Mouse (Mus musculus): Measurements from ENCODE around the gene Wbp2.

The Wbp2 gene

DNA sequence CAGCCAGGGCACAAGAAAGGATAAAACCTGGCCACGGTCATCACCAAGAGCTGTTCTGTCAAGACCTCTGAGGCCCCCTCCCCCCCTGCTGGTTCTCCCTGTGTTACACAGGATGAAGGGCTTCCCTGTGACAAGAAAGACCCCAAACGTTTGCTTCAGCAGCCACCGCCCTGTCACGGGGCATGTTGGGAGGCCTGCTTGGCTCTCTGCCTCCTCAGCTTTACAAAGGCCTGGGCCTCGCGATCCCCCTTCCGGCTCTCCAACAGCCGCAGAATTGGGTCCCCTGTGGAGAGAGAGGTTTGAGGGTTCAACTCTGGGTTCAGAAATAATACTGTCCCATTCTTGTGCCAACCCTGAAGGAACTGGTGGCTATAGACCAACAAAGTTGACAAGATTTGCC, 24.3 kb downstream of the Wbp2 start:
- DNase-seq (ENCODE audit: low read depth): no peak

- no peak for DNase-seq (ENCODE audit: low read depth)
Observed at GRCm38 (mm10) chr11:116061641-116062415, 25.0 kb downstream of the Wbp2 start.

GRCm38 (mm10) chr11:116060596-116060995, 26.2 kb downstream of the Wbp2 start:
- DNase-seq (ENCODE audit: low read depth): no peak

GRCm38 (mm10) chr11:116059691-116060025, 27.1 kb downstream of the Wbp2 start:
- DNase-seq (ENCODE audit: low read depth): no peak

- no peak for DNase-seq (ENCODE audit: low read depth)
Observed at GRCm38 (mm10) chr11:116058868-116059690, 27.7 kb downstream of the Wbp2 start.

DNA sequence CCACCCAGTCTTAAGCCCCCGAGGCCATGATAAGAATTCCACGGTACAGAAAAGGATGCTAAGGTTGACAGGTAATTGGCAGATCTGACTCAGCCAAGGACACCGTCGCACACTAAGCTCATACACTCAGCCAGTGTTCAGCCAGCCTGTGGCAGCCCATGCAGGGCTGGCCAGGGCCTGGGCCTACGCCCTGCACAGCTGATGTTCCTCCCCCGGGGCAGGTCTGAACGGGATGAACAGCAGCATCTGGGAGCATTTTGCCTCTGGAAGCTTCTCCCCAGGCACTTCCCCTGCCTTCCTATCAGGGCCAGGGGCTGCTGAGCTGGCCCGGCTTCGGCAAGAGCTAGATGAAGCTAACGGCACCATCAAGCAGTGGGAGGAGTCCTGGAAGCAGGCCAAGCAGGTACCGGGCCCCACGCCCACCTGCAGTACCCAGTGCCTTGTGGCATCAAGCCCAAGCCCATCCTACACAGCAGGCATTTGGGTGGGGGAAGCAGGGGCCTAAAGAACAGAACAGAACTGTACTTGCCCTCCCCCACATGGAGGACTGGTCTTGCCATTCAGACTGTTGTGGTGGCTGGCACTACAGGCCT, 28.7 kb downstream of the Wbp2 start:
- no peak for DNase-seq (ENCODE audit: low read depth)

GRCm38 (mm10) chr11:116057237-116057881, 29.4 kb downstream of the Wbp2 start:
- no peak for DNase-seq (ENCODE audit: low read depth)

GRCm38 (mm10) chr11:116055873-116056272, 30.9 kb downstream of the Wbp2 start:
- DNase-seq (ENCODE audit: low read depth): no peak

- DNase-seq (ENCODE audit: low read depth): no peak
Observed at GRCm38 (mm10) chr11:116053510-116054229, 33.1 kb downstream of the Wbp2 start.

- DNase-seq (ENCODE audit: low read depth): no peak
Observed at GRCm38 (mm10) chr11:116050196-116050595, 36.6 kb downstream of the Wbp2 start.

DNA sequence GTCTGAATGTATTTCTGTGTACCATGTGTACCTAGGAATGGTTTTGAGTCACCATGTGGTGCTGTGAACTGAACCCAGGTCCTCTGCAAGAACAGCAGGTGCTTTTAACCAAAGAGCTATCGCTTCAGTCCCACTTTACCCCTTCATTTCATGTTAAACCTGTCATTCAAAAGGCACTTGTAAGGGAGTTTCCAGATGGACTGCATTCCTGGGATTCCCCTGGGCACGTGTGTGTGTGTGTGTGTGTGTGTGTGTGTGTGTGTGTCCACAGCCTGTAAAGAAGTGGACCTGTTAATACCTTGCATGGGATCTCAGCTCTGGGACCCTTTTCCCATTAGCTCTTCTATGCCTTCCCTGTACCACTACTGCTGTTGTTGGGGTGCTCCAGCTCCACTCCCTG, 37.2 kb downstream of the Wbp2 start:
- DNase-seq (ENCODE audit: low read depth): no peak

DNA sequence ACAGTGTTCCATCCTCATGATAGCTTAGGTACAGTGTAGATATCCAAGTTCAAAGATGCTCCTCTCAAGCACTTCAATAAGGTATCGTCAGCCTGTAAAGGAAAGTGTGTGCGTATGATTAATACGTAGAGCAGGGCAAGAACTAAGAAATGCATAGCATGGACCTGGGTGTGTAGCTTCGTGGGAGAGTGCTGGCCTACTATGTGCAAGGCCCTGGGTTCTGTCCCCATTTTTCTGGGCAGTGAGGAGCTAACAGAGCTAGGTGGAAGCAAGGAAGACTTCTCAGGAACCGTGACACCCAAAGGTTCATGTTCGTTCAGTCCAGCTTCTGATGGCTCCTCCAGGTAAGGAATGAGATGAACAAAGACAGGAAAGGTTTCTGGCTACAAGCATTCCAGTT, 41.6 kb downstream of the Wbp2 start:
- DNase-seq (ENCODE audit: low read depth): no peak

- peak; percentile 75 for DNase-seq (ENCODE audit: low read depth)
Observed at GRCm38 (mm10) chr11:116043286-116043685, 43.5 kb downstream of the Wbp2 start.

DNA sequence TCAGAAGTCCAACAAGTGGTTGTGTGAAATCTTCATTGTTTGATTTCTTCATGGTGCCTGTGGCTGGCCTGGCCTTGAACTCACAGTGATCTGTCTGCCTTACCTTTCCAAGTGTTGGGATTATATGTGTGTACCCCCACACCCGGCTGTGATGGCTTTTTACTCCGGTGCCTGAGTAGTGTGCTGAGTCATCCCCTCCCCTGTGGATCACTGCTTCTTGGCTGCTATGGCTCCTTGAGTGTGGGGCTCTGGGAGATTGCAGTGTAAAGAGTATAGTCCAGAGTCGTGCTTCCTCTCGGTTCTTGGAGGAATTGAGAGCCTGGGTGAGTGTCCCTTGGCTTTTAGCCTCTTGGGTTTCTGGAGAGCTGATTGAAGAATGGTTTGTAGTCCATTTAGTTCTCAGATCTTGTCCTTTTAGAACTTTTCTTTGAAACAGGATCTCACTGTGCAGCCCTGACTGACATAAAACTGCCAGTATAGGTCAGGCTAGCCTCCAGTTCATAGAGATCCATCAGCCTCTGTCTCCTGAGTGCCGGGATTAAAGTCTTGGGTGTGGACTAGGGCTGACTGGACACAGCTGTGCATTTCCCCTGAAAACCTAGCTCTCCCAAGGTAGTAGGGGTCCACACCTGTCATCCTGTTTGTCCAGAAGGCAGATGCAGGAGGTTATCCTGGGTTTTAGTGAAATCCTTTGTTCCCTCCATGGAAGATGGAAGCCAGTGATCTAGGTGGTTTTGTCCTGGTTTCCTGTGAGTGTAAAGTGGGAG, 44.2 kb downstream of the Wbp2 start:
- no peak for DNase-seq (ENCODE audit: low read depth)

GRCm38 (mm10) chr11:116041833-116042232, 45.0 kb downstream of the Wbp2 start:
- DNase-seq (ENCODE audit: low read depth): no peak

DNA sequence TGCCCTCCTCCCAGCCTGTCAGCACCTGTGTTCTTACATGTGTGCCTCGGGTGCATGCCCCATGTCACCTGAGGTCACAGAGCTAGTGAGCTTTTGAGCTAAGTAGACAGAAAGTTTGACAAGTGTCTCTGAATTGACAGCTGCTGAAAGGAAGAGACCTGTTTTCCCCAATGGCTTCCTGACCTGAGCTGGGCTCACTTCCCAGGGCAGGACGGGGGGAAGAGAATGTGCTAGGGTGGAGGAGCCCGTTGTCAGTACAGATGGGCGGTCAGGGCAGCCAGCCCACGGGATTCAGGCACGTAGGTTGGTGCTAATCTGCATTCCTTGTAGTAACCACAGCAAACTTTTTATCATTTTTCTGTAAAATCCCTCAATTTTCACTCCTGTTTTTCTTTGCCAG, 46.2 kb downstream of the Wbp2 start:
- no peak for DNase-seq (ENCODE audit: low read depth)

- no peak for DNase-seq (ENCODE audit: low read depth)
Observed at GRCm38 (mm10) chr11:116037826-116038225, 49.0 kb downstream of the Wbp2 start.

- DNase-seq (ENCODE audit: low read depth): no peak
Observed at GRCm38 (mm10) chr11:116036671-116037070, 50.1 kb downstream of the Wbp2 start.

DNA sequence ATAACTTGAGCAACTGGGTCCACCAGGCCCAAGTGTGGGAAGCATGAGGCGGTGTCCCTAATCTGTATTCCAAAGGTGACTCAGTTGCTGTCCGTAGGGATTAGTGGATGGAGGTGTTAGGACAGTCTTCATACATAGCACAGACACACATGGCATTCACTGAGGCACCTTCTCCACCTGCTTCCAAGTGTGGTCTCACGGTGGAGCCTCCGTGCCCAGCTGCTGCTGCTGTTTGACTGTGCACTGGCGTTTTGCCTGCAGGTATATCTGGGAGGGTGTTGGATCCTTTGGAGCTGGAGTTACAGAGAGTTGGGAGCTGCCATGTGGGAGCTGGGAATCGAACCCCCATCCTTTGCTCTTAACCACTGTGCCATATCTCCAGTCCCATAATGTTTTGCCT, 52.2 kb downstream of the Wbp2 start:
- no peak for DNase-seq (ENCODE audit: low read depth)

DNA sequence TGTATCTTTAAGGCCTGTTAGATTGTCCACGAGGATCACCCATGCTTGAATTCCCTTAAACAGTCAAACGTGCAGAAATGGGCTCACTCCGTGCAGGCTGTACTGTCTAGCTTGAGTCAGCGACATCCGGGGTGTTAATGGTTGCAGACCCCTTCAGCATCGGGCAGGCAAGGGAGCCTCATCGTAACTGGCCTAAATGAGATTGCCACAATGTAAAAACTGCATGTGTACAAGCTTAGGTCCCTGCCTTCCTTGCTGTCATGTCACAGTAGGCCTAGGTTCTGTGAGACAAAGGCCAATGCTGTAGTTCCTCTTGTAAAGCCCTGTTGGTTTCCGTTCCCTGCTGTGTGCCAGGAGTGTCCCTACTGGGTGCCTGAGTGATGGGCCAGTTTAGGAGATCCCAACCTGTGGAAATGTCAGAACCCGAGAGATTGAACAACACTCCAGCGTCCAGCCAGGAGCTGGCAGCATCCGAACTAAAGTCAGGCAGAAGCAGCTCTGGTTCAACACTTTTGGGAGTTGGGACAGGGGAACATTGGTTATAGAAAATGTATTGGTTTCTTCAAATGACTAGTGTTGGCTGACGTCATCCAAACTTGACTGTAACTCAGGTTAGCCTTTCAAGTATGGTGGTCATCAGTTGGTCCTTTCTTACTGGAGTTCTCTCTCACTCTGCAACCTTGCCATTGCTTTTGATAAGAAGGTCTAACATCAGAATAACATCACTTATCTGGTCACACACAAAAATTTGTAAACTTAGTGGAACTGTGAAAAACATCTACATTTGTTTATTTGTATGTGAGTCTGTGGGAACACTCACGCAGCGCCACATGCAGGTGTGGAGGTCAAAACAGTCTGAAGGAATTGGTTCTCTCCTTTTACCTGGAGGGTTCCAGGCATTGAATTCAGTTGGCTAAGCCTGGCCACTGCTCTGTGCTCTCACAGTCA, 55.6 kb downstream of the Wbp2 start:
- peak; percentile 62 for DNase-seq (ENCODE audit: low read depth)

All from NIH3T3 (cell line).